Mouse (Mus musculus) right cerebral cortex, postnatal 36 days (tissue): ENCODE results near the gene Ciart.
"Not testable (repeated sequence)": the region's sequence is repeated elsewhere in the genome, so short reads cannot be mapped to it uniquely, and the experiment has no call there.

Source experiments
- DNase-seq, 2 experiments: peaks; one replicate each; pipeline ENCODE4 v3.0.0; 2022; ENCODE audit warnings: low spot score in 2 of 2, mixed read lengths in 1 of 2

The Ciart gene

DNA sequence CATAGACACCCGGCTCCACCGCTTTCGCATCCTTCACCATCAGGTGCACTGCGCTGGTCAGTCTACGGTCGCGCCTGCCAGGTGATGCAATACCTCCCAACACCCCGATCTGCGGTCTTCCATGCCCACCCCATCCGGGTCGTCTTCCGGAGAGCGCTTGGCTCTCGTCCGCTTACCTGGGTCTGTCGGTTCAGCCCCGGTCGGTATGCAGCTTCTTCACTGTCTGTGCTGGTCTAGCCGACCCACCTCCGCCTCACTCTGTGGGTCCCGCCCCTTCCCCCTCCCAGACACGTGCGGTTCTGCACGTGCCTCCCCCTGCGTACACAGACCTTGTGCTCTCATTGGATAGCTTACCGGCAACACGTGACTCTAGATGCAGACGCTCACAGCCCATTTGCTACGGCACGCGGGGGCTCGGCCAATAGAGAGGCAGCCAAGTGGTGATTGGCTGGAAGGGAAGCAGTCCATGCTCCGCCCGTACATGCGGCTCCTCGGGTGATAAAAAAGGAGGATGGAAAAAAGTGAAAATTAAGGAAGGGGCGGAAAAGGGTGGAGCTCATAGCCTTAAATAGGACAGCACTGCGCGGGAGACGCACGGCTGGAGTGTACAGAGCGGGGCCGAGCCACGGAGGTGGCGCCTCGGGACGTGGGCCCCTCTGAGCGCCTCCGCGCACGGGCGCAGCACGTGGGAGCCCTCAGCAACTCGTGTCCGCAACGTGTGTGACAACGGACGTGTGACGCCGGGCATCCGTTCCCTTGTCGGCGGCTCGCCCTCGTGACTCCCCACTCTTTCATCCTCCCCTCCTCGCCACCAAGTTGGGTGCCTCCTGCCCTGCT is at the start of gene Ciart:
TSS of gene Ciart (minus strand) at position 273 of the 837 bp plus-strand sequence.
- peak; percentile 97 to 99 for DNase-seq

DNA sequence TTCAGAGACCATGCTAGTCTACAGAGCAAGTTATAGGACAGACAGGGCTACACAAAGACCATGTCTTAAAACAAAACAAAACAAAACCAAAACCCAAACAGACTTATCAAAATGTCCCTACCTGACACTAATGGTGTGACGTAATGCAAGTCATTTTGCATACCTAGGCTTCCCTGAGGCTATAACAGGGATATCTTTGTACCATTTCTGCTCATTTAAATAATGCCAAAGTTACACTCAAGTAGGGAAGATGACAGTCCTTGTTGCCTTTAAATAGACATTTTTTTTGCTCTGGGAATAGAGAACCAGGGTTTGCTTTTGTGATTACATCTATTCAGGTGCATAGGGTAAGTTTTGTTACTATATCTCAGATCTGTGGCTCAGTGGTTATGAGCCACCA is 49.4 kb upstream of the Ciart start:
- DNase-seq: no peak

DNA sequence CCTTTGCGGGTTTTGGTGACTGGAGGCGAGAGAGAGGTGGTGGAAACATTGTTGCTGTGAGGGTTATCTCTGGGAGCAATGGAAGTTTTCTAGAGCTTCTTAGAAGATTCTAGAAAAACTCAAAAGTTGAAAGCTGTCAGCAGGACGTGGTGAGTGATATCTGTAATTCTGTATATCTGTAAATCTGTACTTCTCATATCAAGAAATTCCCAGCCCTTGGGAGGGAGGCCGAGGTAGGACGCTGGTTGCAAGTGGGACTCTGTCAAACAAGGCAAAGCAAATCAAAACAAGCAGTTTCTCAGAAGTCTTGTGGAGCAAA is 48.4 kb upstream of the Ciart start:
- DNase-seq: no peak

DNA sequence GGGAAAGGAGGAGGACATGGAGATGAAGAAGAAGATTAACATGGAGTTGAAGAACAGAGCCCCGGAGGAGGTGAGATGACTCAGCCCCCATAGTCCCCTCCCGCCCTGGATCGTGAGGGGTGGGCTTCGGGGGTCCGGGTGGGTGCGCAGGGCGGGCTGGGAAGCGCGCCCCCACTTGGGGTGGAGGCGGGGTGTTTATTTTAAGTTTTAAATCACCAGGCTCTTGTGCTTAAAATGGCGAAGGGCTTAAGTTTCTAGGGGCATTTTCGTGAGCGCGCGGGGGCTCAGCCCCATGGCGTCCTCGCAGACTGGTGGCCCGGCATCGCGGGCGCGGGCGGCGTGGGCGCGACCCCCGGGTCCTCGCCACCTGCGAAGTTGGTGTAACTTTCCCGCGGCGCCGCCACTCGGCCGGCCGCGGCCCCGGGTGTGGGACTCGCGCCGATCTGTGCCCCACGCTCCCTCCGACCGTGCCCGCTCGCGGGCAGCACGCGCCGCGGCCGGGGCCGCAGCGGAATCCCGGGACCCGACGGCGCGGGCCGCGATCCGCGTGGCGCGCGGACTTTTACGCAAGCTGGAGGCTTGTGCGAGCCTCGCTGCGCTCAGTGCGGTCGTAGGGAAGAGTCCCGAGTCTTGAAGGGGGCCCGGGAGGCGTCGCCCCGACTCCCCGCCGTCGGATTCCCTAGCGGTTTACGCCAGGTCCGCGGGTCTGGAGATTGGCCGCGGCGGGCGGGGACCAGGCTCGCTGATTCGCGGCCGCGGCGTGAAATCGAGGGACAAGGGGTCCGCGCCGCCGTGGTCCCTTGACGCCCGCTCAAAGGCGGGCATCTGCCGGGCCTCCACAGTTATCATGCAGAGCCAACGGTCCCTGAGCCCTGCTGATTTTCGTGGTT is 47.8 kb upstream of the Ciart start:
- DNase-seq: no peak

DNA sequence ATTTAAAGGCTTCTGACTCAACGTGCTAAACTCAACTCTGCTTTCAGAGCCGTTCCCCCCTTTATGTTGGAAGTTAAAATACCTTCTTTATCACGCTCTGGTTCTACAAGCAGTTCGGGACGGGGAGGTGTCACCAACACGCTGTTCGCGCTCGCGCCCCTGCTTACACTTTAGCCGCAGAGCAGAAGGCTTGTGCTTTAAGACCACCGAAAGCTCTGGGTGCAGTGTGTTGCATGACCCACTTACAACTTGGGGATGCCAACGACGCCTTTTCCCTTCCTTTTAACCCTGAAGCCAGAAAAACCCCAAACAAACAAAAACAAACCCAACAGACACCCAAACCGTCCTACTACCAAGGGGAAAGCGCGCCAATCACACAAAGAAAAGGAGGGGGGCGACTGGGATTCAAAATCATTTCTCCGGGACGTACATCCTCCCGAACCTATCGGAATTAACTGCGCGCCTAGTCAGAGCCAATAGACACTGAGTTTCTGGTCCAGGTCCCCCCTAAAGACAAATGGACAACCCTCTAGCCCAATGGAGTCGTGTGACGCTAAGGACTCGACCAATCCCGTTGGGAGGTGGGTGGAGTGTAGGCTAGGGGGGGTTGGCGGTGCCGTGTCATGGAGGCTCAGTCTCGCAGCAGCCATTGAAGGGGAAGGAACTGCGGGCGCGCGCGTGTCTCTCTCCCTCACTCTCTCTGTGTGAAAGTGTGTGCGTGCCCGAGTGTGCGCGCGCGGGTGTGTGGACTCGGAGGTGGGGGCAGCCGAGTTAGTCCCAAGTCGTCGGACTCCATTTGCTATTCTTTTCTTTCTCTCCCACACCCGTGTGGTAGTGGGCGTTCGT is 46.8 kb upstream of the Ciart start, which contains the start of gene Anp32e:
TSS of gene Anp32e (plus strand) at position 589 of the 846 bp plus-strand sequence.
- DNase-seq: peak; percentile 95 to 97

DNA sequence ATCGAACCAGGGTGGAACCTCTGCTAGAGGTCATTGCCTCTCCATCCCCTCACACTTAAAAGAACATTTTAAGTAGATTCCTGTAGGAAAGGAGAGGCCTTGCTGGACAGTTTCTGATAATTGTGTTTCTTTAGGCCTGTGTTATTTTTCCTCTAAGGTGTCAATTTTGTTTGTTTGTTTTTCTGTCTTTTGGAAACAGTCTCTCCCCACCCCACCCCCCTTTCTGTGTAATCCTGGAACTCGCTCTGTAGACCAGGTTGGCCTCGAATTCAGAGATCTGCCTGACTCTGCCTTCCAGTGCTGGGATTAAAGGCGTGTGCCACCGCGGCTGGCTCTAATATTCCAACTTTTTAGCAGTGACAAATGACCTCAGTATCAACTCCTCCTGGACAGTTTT is 46.2 kb upstream of the Ciart start:
- no peak for DNase-seq

DNA sequence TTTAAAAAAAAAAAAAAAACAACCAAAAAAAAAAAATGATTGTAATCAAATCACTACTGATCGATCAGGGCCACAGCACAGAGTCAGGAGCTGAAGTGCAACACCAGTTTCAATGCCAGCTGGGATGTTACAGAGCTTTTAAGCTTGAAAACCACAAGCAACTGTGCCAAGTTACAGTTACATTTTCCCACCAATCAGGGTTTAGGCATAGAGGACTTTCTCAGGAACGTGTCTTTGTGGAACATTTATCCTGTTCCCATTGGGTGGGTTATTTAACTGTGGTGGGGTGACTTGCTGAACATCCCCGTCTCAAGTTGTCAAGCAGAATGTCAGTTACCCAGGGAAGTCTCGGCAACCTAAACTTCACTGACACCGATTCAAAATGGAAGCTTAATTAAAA is 43.0 kb upstream of the Ciart start:
- no peak for DNase-seq

DNA sequence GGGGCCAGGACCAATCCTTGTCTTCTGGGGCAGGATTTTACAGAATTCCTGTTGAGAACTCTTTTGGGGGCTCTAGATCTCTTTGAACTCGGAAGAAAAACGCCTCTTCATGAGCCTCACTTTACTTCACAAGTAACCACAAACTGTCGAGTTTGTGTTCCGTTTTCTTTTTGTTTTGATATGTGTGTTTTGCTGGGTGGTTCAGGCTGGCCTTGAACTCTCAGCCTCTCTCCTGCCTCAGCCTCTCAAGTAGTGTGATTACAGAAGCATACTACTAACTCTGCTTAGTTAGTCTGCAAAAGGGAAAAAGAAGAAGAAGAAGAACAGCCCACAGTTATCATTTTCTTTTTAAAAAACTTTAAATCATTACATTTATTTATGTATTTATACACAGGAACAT is 42.1 kb upstream of the Ciart start:
- no peak for DNase-seq

DNA sequence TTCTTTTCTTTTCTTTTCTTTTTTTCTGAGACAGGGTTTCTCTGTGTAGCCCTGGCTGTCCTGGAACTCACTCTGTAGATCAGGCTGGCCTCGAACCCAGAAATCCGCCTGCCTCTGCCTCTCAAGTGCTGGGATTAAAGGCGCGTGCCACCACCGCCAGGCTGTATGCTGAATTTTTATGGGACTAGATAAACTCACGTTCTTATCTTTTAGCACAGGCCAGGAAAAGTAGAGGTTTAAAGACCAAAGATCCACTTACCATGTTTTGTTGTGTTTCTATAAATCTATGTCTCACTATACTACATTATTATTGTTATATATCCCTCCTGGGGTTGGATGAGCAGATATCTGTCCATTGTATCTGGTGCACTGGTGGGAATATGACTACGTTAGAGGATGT is 41.4 kb upstream of the Ciart start:
- DNase-seq: not testable (repeated sequence)

DNA sequence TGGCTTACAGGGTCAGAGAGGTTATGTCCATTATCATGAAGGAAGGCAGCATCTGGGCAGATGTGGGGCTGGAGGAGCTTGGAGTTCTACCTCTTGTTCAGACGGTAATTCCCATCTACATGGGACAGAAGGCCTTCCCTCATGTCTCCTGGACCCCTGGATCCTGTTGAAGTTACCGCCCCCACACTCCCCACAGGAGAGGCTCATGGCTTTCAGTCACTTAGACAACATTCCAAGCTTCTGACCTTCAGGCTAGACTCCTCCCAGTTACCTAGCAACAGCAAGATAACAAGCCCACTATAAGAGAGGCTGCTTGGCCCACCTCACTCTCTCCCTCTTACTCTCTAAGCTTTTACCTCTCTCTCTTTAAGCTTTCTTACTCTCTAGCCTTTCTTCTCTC is 38.5 kb upstream of the Ciart start:
- not testable (repeated sequence) for DNase-seq

DNA sequence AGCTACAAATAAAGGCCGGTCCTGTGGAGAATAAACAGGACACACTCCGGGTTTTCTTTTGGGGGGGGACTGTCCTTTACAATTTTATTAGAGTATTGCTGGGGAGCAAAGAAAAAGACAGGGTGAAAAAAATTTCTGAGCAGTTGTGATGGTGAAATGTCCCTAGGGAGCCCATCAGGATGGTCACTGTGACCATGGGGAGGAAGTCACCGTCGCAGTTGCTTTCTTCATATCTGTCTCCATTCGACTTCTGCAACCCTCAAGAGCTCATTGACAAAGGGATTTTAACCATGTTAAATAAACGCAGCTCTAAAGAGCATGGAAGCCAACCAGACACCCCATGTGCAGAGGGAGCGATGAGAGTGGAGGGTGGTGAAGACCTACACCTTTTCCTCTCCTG is 34.7 kb upstream of the Ciart start:
- DNase-seq: no peak

DNA sequence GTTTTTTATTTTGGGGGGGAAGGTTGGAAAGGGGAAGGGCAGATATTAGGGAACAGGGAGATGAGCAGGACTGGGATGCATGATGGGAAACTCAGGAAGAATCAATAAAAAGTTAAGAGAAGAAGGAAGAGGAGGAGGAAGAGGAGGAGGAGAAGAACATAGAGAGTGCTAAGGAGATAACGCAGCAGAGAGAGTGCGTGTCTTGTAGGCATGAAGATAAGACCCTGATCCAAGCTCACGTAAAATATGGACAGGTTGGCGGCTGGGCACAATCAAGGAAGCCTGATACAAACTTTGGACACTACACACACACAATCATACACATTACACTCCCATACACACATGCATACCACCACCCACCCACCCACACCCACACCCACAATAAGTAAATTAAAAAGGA is 32.7 kb upstream of the Ciart start:
- no peak for DNase-seq

DNA sequence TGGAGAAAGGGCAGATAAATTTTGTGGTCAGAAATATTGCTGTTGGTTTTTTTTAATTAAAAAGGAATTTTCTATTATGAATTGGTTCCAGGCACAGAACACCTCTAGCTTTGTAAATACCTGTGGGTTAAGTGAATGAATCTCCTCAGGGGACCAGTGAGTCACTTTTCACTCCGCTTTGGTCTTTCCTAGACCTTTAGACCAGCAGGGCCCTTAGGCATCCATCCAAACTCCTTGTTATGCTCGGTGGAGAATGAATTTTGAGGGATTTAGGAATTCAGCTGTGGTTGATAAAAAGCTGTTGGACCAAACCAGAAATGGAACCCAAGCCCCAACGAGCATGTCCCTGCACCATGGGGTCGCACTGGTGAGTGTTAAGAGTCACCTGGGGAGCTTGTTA is 25.6 kb upstream of the Ciart start:
- DNase-seq: no peak

DNA sequence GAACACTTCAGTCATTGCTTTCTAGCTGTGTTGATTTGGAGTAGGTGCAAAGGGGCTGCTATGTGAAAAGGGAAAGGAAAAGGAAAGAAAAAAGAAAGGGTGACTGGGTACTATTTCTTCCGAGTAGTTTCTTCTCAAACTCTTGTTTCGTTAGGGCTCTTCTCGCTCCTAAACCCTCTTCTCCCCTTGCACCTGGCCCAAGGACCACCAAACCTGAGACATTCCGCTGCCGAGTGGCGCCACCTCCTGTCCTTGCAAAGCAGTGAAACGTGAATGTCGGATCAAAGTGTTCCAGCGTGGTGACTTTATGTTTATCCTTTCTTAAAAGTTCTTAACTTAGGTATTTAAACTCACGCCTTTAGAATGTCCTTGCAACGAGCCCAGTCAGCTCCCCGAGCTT is 24.8 kb upstream of the Ciart start:
- no peak for DNase-seq

DNA sequence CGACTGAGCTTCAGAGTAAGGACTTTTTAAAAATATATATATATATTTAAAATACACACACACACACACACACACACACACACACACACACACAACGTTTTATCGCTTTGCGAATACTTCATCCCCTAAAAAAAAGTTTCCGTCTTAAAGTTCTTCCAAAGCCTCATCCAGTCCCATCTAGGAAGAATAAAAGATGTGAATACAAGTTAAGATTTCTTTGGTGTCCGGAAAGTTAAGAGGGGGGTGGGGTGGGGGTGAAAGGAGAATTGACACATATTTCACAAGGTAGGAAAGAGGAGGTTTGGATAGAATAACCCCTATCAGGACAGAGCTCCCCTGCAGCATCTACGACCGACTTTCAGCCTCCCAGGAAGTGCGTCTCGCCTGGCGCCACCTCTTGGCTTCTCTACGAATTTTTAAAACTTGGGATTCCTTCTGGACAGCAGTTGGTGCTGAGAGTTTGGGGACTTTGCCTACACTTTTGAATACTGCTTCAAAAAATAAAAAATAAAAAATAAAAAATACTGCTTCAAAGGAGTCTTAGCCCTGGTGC is 24.0 kb upstream of the Ciart start:
- no peak for DNase-seq

DNA sequence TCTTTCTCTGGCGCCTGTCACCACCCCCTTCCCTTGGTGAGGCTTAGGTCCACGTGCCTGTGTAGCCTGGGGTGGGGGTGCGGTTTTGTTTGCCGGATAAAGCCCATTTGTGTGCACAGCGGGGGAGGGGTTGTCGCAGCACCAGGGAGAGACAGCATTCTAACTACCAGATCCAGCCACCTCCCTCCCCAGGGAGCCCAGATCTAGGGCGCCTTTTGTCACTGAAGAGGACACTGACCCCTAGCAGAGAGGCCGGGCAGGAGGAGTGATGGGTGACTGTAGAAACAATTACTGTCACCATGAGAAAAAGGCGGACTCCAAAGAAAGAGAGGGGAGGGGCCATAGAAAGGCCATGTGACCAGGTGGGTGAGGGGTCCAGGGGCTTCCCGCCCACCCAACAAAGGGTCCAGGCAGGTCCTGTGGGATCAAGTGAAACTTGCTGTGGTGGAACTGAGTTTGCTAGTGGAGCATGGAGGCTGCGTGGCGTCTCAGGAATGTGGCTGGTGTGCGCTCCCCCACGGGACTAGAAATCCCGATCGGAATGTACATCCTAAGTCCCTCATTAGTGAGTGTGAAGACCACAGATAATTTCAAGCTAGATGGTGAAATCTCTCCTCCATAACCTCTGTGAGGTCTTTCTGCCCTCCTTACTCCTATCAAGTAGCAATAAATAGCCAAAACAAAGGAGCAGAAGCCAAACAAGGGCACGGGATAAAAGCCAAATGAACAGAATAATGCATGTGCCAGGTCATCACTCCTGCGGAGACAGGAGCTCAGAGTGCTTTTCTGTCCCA is 23.3 kb upstream of the Ciart start:
- DNase-seq: peak in 1 of 2 experiments; percentile 60

DNA sequence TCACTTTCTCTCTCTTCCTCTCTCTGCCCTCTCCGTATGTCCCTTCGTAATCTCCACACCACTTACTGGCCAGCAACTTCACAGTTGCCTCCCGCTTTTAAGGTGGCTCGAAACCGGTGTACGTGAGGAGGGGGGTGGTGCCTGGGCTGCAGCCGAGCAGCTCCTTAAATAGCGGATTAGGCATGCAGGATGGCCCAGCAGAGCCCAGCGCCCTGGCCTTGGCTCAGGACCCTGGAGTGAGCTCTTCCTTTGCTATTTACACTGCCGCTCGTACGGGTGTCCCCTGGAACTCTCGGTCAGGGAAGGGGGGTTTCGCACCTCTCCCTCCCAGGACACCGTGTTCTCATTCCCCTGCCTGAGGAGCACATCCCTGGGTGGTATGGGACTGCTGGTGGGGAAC is 22.5 kb upstream of the Ciart start, which contains the start of gene Car14:
TSS of gene Car14 (minus strand) at position 124 of the 400 bp plus-strand sequence.
- no peak for DNase-seq

DNA sequence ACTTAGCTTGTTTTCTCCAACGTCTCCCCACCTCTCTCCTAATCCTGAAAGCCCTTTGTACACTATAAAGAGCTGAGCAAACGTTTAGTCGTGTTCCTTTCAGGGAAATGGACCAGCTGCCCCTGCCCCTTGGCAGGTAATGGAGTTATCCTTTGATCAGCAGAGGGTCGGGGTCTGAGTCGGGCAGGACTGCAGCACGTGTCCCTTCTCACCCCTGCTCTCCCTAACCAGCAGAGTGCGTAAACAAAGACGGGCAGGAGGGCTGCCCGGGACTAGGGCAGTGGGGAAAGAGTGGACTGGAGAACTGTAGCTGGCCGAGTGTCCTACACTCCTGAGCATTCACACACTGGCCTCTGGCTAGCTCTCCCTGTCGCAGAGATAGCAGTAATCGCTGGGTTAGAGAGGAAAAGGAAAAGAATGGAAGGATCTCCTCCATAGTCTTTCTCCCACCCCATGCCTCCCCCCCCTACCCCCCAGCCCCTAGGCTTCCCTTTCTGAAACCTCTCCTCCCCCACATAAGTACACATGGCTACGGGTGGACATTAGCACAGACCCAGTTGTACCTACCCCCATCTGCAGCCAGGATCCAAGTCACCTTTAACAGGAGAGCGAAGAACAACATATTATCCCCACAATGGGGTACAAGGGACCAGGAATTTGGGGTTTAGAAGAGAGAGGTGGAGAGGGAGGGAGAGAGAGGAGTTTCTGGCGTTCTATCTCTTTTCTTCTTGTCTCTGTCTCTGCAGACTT is 21.9 kb upstream of the Ciart start:
- no peak for DNase-seq

DNA sequence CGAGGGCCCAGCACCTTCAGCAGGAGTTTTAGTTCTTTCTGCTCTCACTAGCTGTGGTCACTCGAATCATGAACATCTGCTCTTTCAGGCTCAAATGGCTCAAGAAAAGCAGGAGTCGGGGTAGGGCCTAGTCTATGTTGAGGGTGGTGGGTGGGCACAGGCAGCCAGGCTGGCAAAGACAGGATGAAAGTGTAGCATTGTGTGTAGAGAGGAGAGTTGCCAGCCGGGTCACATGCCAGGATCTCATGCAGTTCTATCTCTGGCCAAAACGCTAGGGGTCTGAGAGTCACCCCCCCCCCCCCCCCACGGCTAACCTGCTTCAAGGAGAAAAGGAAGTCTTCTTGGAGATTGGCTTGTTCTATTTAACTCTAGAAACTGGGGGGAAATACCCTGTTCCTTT is 20.6 kb upstream of the Ciart start:
- no peak for DNase-seq

DNA sequence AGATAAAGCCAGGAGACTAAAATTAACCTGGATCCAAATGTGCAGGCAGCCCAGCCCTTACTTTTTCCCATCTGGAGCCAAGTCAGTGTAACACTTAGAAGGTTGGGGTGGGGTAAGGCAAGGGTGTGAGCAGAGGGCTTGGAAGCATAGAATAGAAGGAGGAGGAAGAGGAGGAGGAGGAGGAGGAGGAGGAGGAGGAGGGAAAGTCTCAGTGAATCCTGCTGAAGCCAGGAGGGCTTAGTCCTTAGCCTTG is 20.2 kb upstream of the Ciart start:
- DNase-seq: no peak
